Mouse (Mus musculus) B cell, adult 2 months (primary cell): ENCODE data around the gene Amfr.
A peak's percentile ranks its signal among the peaks of the same experiment; 100 is the strongest.

ENCODE experiments used
- DNase-seq, 2 experiments: peaks; one replicate each; pipeline ENCODE4 v3.0.0; 2022

The Amfr gene

GRCm38 (mm10) chr8:94012013-94012951 is at the start of gene Amfr:
TSS of gene Amfr (minus strand) at chr8:94012842.
- DNase-seq: peak; percentile 79 to 84

- DNase-seq: peak; percentile 52 to 53
Observed at GRCm38 (mm10) chr8:94057157-94057854, 44.7 kb upstream of the Amfr start.

GRCm38 (mm10) chr8:94052696-94053095 is 40.1 kb upstream of the Amfr start:
- DNase-seq: no peak

- no peak for DNase-seq
Observed at GRCm38 (mm10) chr8:94047845-94048244, 35.2 kb upstream of the Amfr start.

GRCm38 (mm10) chr8:94037806-94038205 is 25.2 kb upstream of the Amfr start:
- DNase-seq: no peak

- peak; percentile 90 to 93 for DNase-seq
Observed at GRCm38 (mm10) chr8:94036944-94037524, 24.4 kb upstream of the Amfr start, which contains the start of the genes Nudt21 and Ogfod1. TSS of gene Nudt21 (minus strand) at chr8:94037031. TSS of gene Ogfod1 (plus strand) at chr8:94037198.

GRCm38 (mm10) chr8:94036541-94036940 is 23.9 kb upstream of the Amfr start:
- peak; percentile 49 to 60 for DNase-seq

- DNase-seq: no peak
Observed at GRCm38 (mm10) chr8:94035200-94035599, 22.6 kb upstream of the Amfr start.

GRCm38 (mm10) chr8:94033601-94034000 is 21.0 kb upstream of the Amfr start:
- DNase-seq: no peak

- DNase-seq: no peak
Observed at GRCm38 (mm10) chr8:94029701-94030100, 17.1 kb upstream of the Amfr start.

GRCm38 (mm10) chr8:94023916-94024315 is 11.3 kb upstream of the Amfr start:
- DNase-seq: no peak

GRCm38 (mm10) chr8:94013026-94013612 is 477 bp upstream of the Amfr start:
- no peak for DNase-seq

GRCm38 (mm10) chr8:94011076-94012012 is 1.3 kb downstream of the Amfr start:
- DNase-seq: peak; percentile 14 to 20

GRCm38 (mm10) chr8:94010101-94010705 is 2.4 kb downstream of the Amfr start:
- DNase-seq: peak; percentile 5 to 9

- no peak for DNase-seq
Observed at GRCm38 (mm10) chr8:94009243-94009845, 3.3 kb downstream of the Amfr start.

- DNase-seq: no peak
Observed at GRCm38 (mm10) chr8:94004139-94004538, 8.5 kb downstream of the Amfr start.

GRCm38 (mm10) chr8:93998961-93999360 is 13.7 kb downstream of the Amfr start:
- DNase-seq: no peak

- DNase-seq: no peak
Observed at GRCm38 (mm10) chr8:93989739-93990138, 22.9 kb downstream of the Amfr start.

GRCm38 (mm10) chr8:93984731-93985130 is 27.9 kb downstream of the Amfr start:
- DNase-seq: no peak

GRCm38 (mm10) chr8:93983827-93984226 is 28.8 kb downstream of the Amfr start:
- no peak for DNase-seq

- no peak for DNase-seq
Observed at GRCm38 (mm10) chr8:93981679-93982215, 30.9 kb downstream of the Amfr start.
